Mouse (Mus musculus) stomach, postnatal 0 days (tissue): ENCODE measurements around the gene Trappc2. TPM values are rescaled to one million over a fixed set of nuclear protein-coding genes. Genes with fewer than 3 reads are reported as not detected.

ENCODE experiments used
- ATAC-seq: fragments of 200-750 bp; cut with Nextera tagmentation; 2 replicates; pipeline ENCODE4 v1.8.0; 2017; ENCODE audit not compliant: low FRiP score, low TSS enrichment
- DNase-seq: peaks from one replicate; pipeline ENCODE4 v3.0.0-alpha.2; 2016; ENCODE audit warnings: low spot score
- H3K27ac ChIP-seq: fragments of 300-500 bp; sonication (generic); replicated peaks from 2 replicates; pipeline ENCODE4 v1.5.1; 2014; ENCODE audit warnings: mild to moderate bottlenecking, control low read depth
- H3K27me3 ChIP-seq: fragments of 300-500 bp; sonication (generic); 2 replicates; pipeline ENCODE4 v1.6.1; 2014; ENCODE audit warnings: low read length; ENCODE audit not compliant: control insufficient read depth, insufficient read depth
- H3K36me3 ChIP-seq: fragments of 300-500 bp; sonication (generic); 2 replicates; pipeline ENCODE4 v1.6.1; 2014; ENCODE audit warnings: low read length, mixed read lengths; ENCODE audit not compliant: control insufficient read depth, insufficient read depth
- H3K4me1 ChIP-seq: fragments of 300-500 bp; sonication (generic); replicated peaks from 2 replicates; pipeline ENCODE4 v1.6.1; 2014; ENCODE audit warnings: antibody characterized with exemption; ENCODE audit not compliant: control insufficient read depth, insufficient read depth
- H3K4me2 ChIP-seq: fragments of 300-500 bp; sonication (generic); replicated peaks from 2 replicates; pipeline ENCODE4 v1.6.1; 2014; ENCODE audit warnings: low read depth, mild to moderate bottlenecking, control low read depth, moderate library complexity
- H3K4me3 ChIP-seq: fragments of 300-500 bp; sonication (generic); 2 replicates; pipeline ENCODE4 v1.5.1; 2014; ENCODE audit warnings: low read depth, low read length, control low read depth
- H3K9ac ChIP-seq: fragments of 300-500 bp; sonication (generic); 2 replicates; pipeline ENCODE4 v1.6.1; 2014; ENCODE audit warnings: mild to moderate bottlenecking, low read length, control low read depth, mixed read lengths
- H3K9me3 ChIP-seq: fragments of 300-500 bp; sonication (generic); 2 replicates; pipeline ENCODE4 v1.6.1; 2016; ENCODE audit warnings: low read length; ENCODE audit not compliant: control insufficient read depth
- CTCF ChIP-seq: IDR thresholded peaks from 2 replicates; pipeline ENCODE4 v1.5.1; 2016; ENCODE audit warnings: antibody characterized with exemption, low read depth, mild to moderate bottlenecking, moderate library complexity
- EP300 ChIP-seq: optimal IDR thresholded peaks from 2 replicates; pipeline ENCODE3; 2016; ENCODE audit warnings: antibody characterized with exemption
- WGBS: fragments of 180-500 bp; shearing (Covaris S2); extraction: QIAGEN DNeasy Blood & Tissue Kit; methylation state at CpG from one replicate; pipeline ENCODE4 v1.1.7; 2014; 5-methylcytosine and 5-hydroxymethylcytosine counted together
- polyA plus RNA-seq: library from polyadenylated mRNA; unstranded; fragments of >200 nt; fragmentation: Nextera tagmentation; extraction: Ambion mirVana; gene quantifications from 2 replicates; pipeline ENCODE4 v1.2.1, GENCODE M21; 2015

The Trappc2 gene
- polyA plus RNA-seq, 1 experiment from 2014 or later: 28.5 TPM

- Histone ChIP-seq H3K4me2 (peak overlapping the region; percentile 36), H3K27ac (no peak overlapping the region), H3K9ac (no peak overlapping the region), H3K9me3 (no peaks in the 10 kb centered on the region), H3K4me1 (no peaks in the 10 kb centered on the region), H3K4me3 (no peak overlapping the region), H3K36me3 (no peaks in the 10 kb centered on the region), H3K27me3 (no peaks in the 10 kb centered on the region)
- TF ChIP-seq CTCF (no peak), EP300 (no peak)
- DNase-seq (no peak), ATAC-seq (no peak)
- WGBS: 55% methylated on average over 6 of the region's 6 CpGs
Observed at GRCm38 (mm10) chrX:166477393-166477792, 37.0 kb downstream of the Trappc2 start.

GRCm38 (mm10) chrX:166478631-166479364, 38.4 kb downstream of the Trappc2 start:
- Histone ChIP-seq H3K27ac (peak overlapping the region; percentile 91), H3K4me2 (peak overlapping the region; percentile 54), H3K4me3 (peak overlapping the region; percentile 60), H3K36me3 (no peaks in the 10 kb centered on the region), H3K4me1 (no peaks in the 10 kb centered on the region), H3K9me3 (no peaks in the 10 kb centered on the region), H3K27me3 (no peaks in the 10 kb centered on the region), H3K9ac (peak overlapping the region; percentile 75)
- WGBS: 13% methylated on average over 28 of the region's 28 CpGs
- ATAC-seq (peak; percentile 45), DNase-seq (peak; percentile 49)
- TF ChIP-seq CTCF: no peak
- no peak for TF ChIP-seq EP300

DNA sequence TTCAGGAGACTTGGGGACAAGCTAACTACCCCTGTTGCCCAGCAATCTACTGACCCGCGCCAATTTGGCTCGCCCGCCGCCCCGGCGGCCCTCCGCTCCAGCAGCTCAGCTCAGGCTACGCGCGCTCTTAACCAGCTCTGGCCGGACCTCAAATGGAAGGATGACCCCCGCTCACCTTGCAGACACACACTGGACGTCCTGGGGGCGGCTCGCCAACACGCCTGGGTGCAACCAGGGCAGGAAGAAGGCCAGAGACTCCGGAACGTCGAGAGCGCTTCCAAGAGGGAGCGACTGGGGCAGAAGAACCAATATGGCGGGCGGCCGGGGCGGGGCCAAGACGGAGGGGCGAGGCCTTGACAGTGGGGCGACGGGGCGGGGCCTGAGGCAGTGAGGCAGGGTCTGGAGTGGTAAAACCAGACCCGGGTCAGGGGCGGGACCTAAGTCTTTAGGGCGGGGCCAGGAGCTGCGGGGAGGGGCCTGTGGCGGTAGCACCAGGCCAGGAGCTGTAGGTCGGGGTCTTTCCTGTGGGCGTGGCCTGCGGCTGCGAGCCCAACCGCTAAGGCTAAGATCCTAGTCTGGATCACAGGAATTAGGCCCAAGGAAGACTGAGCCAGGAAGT, 39.1 kb downstream of the Trappc2 start, which contains the start of gene Rab9:
Gene Rab9, minus strand, starts transcription at position 503 of the 619 bp plus-strand sequence.
- Histone ChIP-seq H3K27ac (peak within 1 kb of the TSS; percentile 91), H3K4me1 (no peaks in the 10 kb centered on the region), H3K4me2 (peak within 1 kb of the TSS; percentile 54), H3K27me3 (no peaks in the 10 kb centered on the region), H3K9ac (peak within 1 kb of the TSS; percentile 75), H3K36me3 (no peaks in the 10 kb centered on the region), H3K4me3 (peak within 1 kb of the TSS; percentile 60), H3K9me3 (no peaks in the 10 kb centered on the region)
- ATAC-seq (peak; percentile 97), DNase-seq (peak; percentile 95)
- WGBS: 9% methylated on average over 33 of the region's 41 CpGs
- TF ChIP-seq CTCF: no peak
- TF ChIP-seq EP300: no peak

- 95% methylated on average over 2 of the region's 2 CpGs for WGBS
Observed at GRCm38 (mm10) chrX:166495052-166495451, 54.7 kb downstream of the Trappc2 start.

GRCm38 (mm10) chrX:166497771-166498170, 57.4 kb downstream of the Trappc2 start:
- no peak overlapping the region for H3K27ac ChIP-seq

More at GRCm38 (mm10) chrX:166495052-166495451, 54.7 kb downstream of the Trappc2 start:
- Histone ChIP-seq H3K36me3 (no peaks in the 10 kb centered on the region), H3K9me3 (no peaks in the 10 kb centered on the region), H3K4me3 (no peak overlapping the region), H3K9ac (no peak overlapping the region), H3K4me2 (no peak overlapping the region), H3K27ac (no peak overlapping the region), H3K4me1 (no peaks in the 10 kb centered on the region), H3K27me3 (no peaks in the 10 kb centered on the region)
- TF ChIP-seq EP300 (no peak), CTCF (no peak)
- DNase-seq: no peak
- ATAC-seq: no peak

More at GRCm38 (mm10) chrX:166497771-166498170, 57.4 kb downstream of the Trappc2 start:
- no peaks in the 10 kb centered on the region for H3K27me3 ChIP-seq
- H3K4me3 ChIP-seq: no peak overlapping the region
- no peaks in the 10 kb centered on the region for H3K4me1 ChIP-seq
- 75% methylated on average over 4 of the region's 4 CpGs for WGBS
- no peak overlapping the region for H3K9ac ChIP-seq
- no peak for ATAC-seq
- no peak for DNase-seq
- no peaks in the 10 kb centered on the region for H3K9me3 ChIP-seq
- TF ChIP-seq EP300 (no peak), CTCF (no peak)
- no peaks in the 10 kb centered on the region for H3K36me3 ChIP-seq
- H3K4me2 ChIP-seq: no peak overlapping the region
